Mouse (Mus musculus) thymus, postnatal 10 days (tissue): ENCODE measurements at regions not wholly inside any gene's neighbourhood (a gene's known extent, or its start where the extent isn't known, plus 50 kb on each side); places are given as distances from the start of the nearest gene placed in this dataset.

Source experiments
- DNase-seq, 2 experiments: peaks; one replicate each; pipeline ENCODE4 v3.0.0; 2021; ENCODE audit warnings: low spot score in 2 of 2

- no peak for DNase-seq
These were observed 142.5 kb downstream of the Cdc5l start for GRCm38 (mm10) chr17:45291052-45291451.

GRCm38 (mm10) chr17:45285621-45286189, 147.8 kb downstream of the Cdc5l start:
- DNase-seq, result no peak

DNA sequence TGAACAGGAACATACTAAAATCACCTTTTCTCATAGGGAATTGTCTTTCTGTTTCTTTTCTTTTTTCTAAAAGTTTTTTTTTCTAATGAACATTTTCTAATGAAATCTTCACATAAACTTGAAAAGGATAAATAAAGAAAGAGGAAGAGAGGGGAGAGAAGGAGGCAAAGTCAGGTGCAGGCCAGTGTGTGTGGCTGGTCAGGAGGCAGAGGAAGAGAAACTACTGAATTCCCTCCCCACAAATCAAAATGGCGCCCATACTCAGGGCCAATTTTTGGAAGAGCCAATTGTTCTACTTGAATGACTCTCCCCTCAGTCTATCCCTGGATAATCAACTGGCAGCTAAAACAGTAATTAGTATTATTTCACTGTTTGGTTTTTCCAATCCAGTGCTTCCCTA, 152.0 kb downstream of the Cdc5l start:
- no peak for DNase-seq

DNA sequence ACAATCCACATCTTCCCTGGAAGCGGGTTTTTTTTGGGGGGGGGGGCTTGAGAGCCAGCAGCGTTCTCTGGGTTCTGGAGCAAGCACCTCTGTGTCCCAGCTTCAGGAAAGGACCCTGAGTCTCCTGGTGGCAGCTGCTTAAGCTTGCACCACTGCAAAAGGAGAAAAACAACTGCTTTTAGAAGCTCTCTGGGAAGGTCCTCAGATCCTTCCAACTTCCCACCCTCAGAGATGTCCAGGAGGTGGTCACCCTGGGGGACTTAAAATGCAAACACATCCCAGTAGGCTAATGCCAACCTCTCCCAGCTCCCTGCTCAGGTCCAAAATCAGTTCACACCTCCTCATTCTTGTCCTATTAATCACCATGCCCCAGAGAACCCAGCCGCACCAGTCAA, 153.7 kb downstream of the Cdc5l start:
- DNase-seq, result no peak

- DNase-seq, result no peak
These were observed 154.3 kb downstream of the Cdc5l start for GRCm38 (mm10) chr17:45279075-45279810.

GRCm38 (mm10) chr17:45277516-45277915, 156.0 kb downstream of the Cdc5l start:
- DNase-seq, result no peak

- no peak for DNase-seq
These were observed 156.7 kb downstream of the Cdc5l start for GRCm38 (mm10) chr17:45276686-45277405.

DNA sequence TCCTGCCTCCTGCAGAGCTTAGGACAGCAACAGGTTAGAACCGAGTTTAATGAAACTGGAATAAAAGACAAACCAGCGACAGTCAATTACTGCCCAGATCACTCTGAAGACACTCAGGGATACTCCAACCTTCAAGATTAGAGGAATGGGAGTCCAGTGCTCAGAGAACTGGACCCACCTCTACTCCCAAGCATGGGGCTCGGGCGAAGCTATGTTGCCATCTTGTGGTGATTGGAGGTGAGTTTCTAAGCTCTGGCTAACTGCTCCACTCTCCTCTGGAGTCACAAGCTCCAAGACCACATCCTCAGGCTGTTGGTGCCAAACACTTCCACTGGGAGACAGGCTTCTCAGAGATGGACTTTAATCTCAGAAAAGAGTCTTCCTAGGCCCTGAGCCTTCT, 158.6 kb downstream of the Cdc5l start:
- no peak for DNase-seq

DNA sequence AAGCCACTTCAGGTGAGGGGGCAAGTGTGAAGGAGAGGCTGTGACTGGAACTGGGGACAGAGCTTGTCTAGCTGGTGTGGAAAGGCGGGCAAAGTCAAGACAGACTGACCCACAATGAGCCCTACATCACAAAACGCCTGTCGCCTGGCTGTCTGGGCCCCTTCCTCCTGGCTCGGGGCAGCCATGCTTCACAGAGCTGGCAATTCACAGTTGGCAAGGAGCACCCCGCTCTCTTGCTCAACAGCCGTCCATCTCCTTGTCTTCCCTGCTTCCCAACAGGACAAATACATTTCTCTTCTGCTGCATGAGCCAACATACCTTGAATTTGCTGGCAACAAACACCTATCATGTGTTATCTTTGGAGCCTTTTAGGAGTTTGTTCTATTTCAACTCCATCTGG, 166.8 kb downstream of the Cdc5l start:
- DNase-seq, result no peak

DNA sequence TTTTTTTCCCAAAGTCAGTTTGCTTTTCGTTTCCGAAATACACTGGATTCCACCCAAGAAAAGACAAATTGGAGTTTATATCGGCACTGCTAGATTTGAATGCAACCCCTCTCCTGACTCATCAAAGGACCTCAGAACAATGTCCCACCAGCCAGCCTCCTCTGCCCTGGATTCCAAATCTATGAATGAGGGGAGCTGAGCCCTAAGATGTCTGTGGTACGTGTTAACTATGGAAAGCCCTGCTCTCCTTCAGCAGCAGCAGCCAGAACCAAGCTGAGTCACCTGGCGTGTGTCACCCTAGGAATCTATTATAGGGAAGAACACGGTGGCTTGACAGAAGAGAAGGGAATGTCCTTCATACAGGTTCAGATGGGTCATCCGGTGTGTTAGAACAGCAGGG, 167.9 kb downstream of the Cdc5l start:
- DNase-seq, result no peak

DNA sequence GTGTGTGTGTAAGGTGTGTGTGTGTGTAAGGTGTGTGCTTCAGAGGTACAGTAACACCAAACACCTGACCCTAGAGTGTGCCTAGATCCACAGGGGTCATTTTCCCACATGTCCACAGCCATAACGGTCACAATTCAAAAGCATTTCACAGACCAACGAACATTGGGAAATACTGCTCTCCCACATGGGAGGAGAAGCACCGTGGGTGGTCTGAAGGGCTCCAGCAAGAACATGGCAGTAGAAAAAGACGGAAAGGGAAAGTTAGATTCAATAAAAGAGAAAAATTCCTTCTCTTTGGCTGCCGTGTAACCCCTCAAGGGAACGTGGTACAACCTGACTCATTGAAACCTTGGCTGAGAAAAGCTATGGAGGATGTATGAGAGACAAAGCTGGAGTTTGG, 169.1 kb downstream of the Cdc5l start:
- DNase-seq, result no peak

GRCm38 (mm10) chr17:45260421-45260820, 173.1 kb downstream of the Cdc5l start:
- no peak for DNase-seq

DNA sequence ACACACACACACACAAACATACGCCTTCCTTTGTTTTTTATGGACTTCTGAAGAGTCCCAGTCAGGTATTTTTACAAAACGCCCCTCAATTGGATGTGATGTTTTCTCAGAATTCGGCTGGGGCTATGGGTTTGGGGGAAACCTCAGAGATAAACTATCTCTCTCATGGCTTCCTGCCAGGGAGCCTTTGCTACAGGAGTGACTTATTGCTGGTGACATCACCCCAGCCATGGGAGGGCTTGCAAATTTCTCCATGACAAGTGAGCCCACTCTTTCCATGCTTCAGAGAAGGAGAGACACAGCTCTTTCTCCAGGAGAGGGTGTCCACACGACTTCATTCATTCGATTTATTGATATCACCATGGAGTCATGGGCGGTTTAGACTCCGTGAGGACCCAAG, 175.5 kb downstream of the Cdc5l start:
- no peak for DNase-seq

DNA sequence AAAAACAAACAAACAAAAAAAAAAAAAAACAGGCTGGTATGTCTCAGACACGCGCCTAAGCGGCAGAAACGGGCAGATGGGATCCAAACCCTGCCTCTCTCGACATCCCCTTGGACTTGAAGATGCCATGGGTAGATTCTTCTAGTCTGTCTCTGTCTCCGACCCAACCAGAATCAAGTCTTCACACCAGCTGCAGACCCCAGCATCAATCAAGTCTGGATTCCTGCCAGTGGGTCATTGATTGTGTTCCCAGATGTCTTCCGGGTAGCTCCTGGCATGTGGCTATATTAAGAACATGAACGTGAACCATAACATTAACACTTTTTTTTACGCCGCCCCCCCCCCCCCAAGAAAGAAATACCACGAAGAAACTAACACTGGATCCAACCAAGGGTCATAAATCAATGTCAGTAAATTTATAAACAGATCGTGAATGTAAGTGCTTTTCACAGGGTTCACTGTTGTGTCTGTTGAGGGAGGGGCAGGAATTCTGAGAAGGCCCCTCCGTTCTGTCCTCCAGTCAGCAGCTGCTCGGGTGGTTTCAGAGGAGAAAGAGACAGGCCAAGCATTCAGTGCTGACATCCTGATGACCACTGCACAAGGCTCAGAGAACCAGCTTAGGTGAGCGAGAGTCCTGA, 180.8 kb downstream of the Cdc5l start:
- DNase-seq, result no peak

DNA sequence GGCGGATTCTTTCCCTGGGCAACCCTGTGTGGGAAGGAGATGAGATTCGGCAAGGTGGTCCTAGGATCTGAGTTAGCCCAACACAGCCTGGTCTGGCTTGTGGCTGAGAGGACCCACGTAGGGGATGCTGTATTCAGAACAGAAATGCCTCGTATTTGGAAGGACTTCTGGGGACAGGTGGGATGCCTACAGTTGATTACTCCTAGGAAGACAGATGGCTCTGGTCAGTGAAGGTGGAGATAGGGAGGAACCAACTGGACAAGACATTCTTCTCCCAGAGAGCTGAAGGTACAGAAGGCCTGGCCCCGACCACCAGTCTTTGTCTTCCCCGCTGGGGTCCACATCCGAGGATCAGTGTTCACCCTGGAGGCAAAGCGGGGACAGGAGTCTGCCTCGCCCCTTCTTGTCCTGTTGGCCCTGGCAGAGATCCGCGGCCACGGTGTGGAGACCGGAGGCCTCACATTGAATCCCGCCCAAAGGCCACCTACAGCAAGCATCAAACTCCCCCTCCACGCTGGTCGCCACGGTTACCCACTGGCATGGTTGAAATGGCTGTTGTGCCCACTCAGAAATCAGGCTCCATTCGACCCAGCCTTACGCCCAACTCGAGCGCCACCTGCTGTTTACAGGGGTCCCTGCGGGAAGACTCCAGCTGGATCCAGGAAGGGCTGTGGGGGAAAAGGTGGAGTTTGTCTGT, 182.4 kb downstream of the Cdc5l start:
- DNase-seq, result peak; percentile 11 to 75

DNA sequence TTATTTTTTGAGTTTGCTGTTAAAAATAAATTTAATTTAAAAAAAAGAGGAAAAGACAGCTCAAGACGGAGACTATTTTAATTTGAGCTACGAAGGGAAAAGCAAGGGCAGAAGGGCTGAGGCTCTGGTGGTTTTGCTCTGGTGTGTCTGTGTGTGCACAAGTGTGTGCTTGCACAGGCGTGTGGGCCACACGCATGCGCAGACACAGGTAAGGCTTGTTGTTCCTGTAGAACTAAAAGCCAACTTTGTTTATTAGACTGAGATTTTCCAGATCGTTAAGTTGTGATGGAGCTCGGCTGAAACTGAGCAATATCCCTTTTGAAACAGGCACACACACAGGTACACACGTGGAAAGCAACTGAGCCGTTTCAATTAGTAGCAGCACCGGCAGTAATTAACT, 183.1 kb downstream of the Cdc5l start:
- no peak for DNase-seq

DNA sequence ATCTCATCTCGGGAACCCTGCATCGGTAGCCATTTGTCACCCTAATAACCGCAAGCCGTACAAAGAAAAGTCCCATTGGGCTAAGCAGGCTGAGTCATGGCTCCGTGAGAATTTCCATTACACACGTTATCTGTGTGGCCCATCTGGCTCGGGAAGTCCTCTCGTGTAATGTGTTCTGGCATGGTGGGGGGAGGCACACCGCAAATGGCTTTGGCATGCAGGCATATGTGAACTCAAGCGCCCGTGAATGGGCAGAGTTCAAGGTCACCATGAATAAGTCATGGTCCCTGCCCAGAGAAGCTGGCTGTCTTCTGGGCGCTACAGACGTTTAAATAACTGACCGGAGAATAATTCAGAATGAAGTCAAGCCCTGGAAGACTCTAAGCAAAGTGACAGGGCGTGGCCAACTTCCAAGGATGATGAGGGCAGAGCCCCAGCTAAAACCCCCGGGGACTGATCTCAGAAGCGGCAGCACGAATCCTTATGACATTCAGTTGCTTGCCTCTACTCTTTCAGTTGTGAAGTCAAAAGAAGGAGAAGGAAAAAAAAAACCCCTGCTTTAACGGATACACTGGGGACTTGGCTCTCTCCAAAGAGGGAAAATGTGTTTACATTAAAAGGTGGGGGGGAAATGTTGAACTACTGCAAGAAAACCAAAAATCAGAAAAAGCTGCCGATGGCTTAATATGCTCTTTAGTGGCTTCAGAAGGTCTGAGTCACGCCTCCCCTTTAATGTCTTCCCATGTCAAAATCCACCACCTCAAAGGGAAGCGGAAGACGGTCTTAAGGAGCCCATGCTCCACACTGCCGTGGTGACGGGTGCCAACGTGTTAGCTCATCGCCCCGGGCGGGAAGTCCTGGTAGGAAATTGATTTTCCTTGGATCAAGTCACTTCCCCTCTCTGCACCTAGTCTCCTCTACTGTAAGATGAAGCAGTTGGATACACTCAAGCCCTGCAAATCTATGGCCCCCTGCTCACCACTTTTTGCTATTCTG, 186.1 kb downstream of the Cdc5l start:
- no peak for DNase-seq

DNA sequence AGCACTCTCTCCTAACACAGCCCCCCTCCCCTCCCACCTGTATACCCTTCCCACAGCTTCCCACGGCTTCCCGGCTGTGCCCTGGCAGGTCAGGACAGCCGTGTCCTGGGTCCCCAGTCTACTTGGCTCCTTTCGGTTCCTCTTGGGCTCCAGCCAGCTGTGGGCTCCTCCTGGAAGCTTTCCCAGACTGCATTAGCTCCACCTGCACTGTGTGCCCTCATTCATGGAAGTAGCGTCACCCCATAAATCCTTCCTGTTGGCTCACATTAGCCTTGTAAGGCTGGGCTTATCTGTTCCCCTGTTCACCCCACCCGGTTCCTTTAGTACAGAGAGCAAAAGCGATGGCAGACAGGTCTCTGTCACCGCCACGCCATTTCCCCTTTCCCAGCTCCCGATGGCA, 188.7 kb downstream of the Cdc5l start:
- no peak for DNase-seq

GRCm38 (mm10) chr17:45243103-45243502, 190.4 kb downstream of the Cdc5l start:
- DNase-seq, result no peak

DNA sequence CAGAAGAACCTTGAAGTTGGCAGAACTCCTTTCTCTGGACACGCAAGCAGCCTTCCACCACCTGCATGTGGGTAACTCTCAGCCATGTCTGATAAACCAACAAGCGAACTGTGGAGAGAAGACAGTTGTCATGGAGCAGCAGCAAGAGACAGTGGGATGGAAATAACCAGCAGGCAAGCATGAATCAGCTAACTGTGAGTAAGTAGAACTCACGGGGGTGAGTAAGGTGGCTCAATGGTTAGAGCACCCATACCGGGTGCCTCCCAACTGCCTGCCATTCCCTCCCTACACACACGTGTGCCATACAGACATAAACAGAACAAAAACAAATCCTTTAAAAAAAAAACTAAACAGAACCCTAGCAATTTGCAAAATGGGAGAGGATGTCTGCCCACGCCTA, 191.5 kb downstream of the Cdc5l start:
- no peak for DNase-seq
